Mouse (Mus musculus): ENCODE measurements around the gene 6030452D12Rik. TPM values are rescaled to one million over a fixed set of nuclear protein-coding genes. Genes with fewer than 3 reads are reported as not detected.

The 6030452D12Rik gene
- polyA plus RNA-seq, 1 experiment from 2014 or later: not detected

- no peaks in the 10 kb centered on the region for H3K36me3 ChIP-seq
- peak overlapping the region; percentile 26 for H3K4me3 ChIP-seq (replicated peaks)
- H3K27me3 ChIP-seq (replicated peaks): no peaks in the 10 kb centered on the region
- WGBS: 3% methylated on average over 30 of the region's 30 CpGs
- peak overlapping the region; percentile 73 for H3K27ac ChIP-seq
- peak overlapping the region; percentile 69 for H3K4me2 ChIP-seq
- peaks cover 40% of the 10 kb centered on the region for H3K4me1 ChIP-seq
- H3K9ac ChIP-seq: no peak overlapping the region
- H3K9me3 ChIP-seq: no peaks in the 10 kb centered on the region
- peak; percentile 54; the same call in 1 of the 2 replicates for ATAC-seq (ENCODE audit: insufficient read depth, low FRiP score, low read depth)
Measured at GRCm38 (mm10) chr8:106507761-106508331, 7.5 kb downstream of the 6030452D12Rik start.

GRCm38 (mm10) chr8:106508456-106508855, 8.1 kb downstream of the 6030452D12Rik start:
- Histone ChIP-seq H3K4me3 (replicated peaks) (no peak overlapping the region), H3K36me3 (no peaks in the 10 kb centered on the region), H3K4me2 (peak overlapping the region; percentile 69), H3K27me3 (replicated peaks) (no peaks in the 10 kb centered on the region), H3K27ac (peak overlapping the region; percentile 73), H3K9ac (no peak overlapping the region), H3K4me1 (peaks cover 40% of the 10 kb centered on the region), H3K9me3 (no peaks in the 10 kb centered on the region)
- no peak for ATAC-seq (ENCODE audit: insufficient read depth, low FRiP score, low read depth)
- WGBS: 32% methylated on average over 3 of the region's 3 CpGs

- peaks cover 40% of the 10 kb centered on the region for H3K4me1 ChIP-seq
- H3K27me3 ChIP-seq (replicated peaks): no peaks in the 10 kb centered on the region
- 64% methylated on average over 8 of the region's 8 CpGs for WGBS
Measured at GRCm38 (mm10) chr8:106509079-106509780, 8.9 kb downstream of the 6030452D12Rik start.

DNA sequence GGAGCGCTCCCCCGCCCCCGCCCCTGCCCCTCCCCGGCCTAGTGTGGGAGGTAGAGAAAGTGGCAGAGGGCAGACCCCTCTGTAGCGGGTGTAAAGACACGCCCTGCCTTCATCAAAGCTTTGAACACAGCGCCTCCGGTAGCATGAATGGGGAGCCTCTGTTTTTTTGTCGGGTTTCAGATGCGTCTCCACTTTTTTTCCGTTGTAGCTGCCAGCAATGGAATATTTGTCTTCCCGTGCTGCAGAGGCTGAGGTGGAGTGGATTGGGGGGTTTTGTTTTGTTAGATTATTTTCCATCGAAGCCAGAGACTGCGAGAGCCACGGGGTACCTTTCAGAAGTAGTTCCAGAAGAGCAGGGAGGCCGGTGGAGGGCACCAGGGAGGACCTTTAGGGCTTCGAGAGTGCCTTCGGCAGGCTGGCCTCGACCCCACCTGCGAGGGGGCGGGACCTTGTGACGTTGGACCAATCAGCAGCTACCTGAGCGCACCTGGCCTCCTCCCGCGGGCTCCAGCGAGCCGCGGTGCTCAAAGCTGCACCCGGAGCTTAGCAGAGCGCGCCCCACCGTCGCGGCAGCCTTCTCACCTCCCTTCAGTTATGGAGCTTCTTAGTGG, 10.1 kb downstream of the 6030452D12Rik start, which contains the start of gene Cdh3:
Gene Cdh3, plus strand, starts transcription at position 527 of the 611 bp plus-strand sequence.
- Histone ChIP-seq H3K27me3 (replicated peaks) (no peaks in the 10 kb centered on the region), H3K9ac (peak within 1 kb of the TSS; percentile 23), H3K36me3 (no peaks in the 10 kb centered on the region), H3K4me2 (peak within 1 kb of the TSS; percentile 81), H3K4me1 (peaks cover 40% of the 10 kb centered on the region), H3K4me3 (replicated peaks) (peak within 1 kb of the TSS; percentile 50), H3K9me3 (no peaks in the 10 kb centered on the region), H3K27ac (peak within 1 kb of the TSS; percentile 82)
- WGBS: under 1% methylated on average over 34 of the region's 34 CpGs
- ATAC-seq (ENCODE audit: insufficient read depth, low FRiP score, low read depth): peak; percentile 85

More at GRCm38 (mm10) chr8:106509079-106509780, 8.9 kb downstream of the 6030452D12Rik start:
- Histone ChIP-seq H3K9me3 (no peaks in the 10 kb centered on the region), H3K27ac (no peak overlapping the region), H3K36me3 (no peaks in the 10 kb centered on the region), H3K9ac (no peak overlapping the region), H3K4me2 (no peak overlapping the region), H3K4me3 (replicated peaks) (no peak overlapping the region)
- ATAC-seq (ENCODE audit: insufficient read depth, low FRiP score, low read depth): no peak

DNA sequence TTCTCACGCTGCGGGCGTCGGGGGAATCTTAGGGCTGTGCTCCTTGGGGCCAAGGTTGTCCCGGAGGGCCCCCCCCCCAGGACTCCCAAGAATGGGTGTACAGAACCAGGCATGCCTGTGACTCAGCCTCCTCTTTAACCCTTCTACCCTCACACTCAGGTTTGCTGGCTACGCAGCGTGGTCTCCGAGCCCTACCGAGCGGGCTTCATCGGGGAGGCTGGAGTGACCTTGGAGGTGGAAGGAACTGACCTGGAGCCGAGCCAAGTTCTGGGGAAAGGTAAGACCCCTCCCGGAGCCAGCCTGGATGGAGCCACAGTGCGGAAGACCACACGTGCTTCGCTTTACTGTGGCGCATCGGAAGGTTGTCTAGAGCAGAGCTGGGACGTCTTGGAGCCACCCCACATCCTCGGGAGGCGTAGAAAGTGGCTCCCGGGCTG, 10.8 kb downstream of the 6030452D12Rik start:
- H3K27ac ChIP-seq: peak overlapping the region; percentile 82
- H3K9ac ChIP-seq: peak overlapping the region; percentile 23
- 1% methylated on average over 22 of the region's 22 CpGs for WGBS
- peak overlapping the region; percentile 81 for H3K4me2 ChIP-seq
- peaks cover 37% of the 10 kb centered on the region for H3K4me1 ChIP-seq
- H3K9me3 ChIP-seq: no peaks in the 10 kb centered on the region
- ATAC-seq (ENCODE audit: insufficient read depth, low FRiP score, low read depth): peak; percentile 48
- no peaks in the 10 kb centered on the region for H3K36me3 ChIP-seq
- peak overlapping the region; percentile 50 for H3K4me3 ChIP-seq (replicated peaks)
- no peaks in the 10 kb centered on the region for H3K27me3 ChIP-seq (replicated peaks)

DNA sequence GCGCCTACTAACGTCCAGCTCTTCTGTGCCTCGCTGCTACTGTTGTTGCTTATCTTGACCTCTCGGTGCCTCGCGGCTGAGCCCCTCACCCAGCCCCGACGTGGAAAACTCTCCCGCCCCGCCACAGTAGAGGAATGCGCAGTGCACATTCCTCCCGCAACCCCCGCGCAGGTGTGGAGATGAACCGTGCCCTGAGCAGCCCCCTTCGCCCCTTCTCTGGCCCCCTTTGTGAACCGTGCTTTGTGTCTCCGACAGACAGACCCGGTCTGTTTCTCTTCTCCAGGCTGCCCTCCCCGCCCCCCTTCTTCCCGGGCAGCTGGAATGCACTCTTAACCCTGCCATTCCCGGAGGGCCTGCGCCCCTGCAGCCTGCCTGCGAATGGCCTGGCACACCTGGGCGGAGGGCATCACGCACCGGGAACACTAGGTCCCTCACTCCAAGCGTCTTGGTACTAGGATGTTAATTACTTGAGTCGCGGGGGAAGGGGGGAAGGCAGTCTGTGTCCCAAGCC, 11.3 kb downstream of the 6030452D12Rik start:
- no peaks in the 10 kb centered on the region for H3K36me3 ChIP-seq
- H3K27me3 ChIP-seq (replicated peaks): no peaks in the 10 kb centered on the region
- WGBS: under 1% methylated on average over 30 of the region's 30 CpGs
- H3K27ac ChIP-seq: peak overlapping the region; percentile 82
- H3K4me1 ChIP-seq: peaks cover 37% of the 10 kb centered on the region
- H3K9ac ChIP-seq: peak overlapping the region; percentile 23
- ATAC-seq (ENCODE audit: insufficient read depth, low FRiP score, low read depth): no peak
- peak overlapping the region; percentile 81 for H3K4me2 ChIP-seq
- peak overlapping the region; percentile 50 for H3K4me3 ChIP-seq (replicated peaks)
- H3K9me3 ChIP-seq: no peaks in the 10 kb centered on the region

GRCm38 (mm10) chr8:106512475-106513150, 12.3 kb downstream of the 6030452D12Rik start:
- Histone ChIP-seq H3K4me1 (peaks cover 30% of the 10 kb centered on the region), H3K27ac (peak overlapping the region; percentile 82), H3K27me3 (replicated peaks) (no peaks in the 10 kb centered on the region), H3K36me3 (no peaks in the 10 kb centered on the region), H3K9me3 (no peaks in the 10 kb centered on the region), H3K9ac (no peak overlapping the region), H3K4me2 (peak overlapping the region; percentile 81), H3K4me3 (replicated peaks) (peak overlapping the region; percentile 50; the same call in 1 of the 2 replicates)
- WGBS: 40% methylated on average over 7 of the region's 7 CpGs
- no peak for ATAC-seq (ENCODE audit: insufficient read depth, low FRiP score, low read depth)

GRCm38 (mm10) chr8:106515946-106516479, 15.7 kb downstream of the 6030452D12Rik start:
- Histone ChIP-seq H3K9ac (no peak overlapping the region), H3K27ac (no peak overlapping the region), H3K27me3 (replicated peaks) (no peaks in the 10 kb centered on the region), H3K9me3 (no peaks in the 10 kb centered on the region), H3K4me1 (peaks cover 14% of the 10 kb centered on the region; the same call in 1 of the 2 replicates), H3K4me3 (replicated peaks) (no peak overlapping the region), H3K4me2 (no peak overlapping the region), H3K36me3 (no peaks in the 10 kb centered on the region)
- no peak for ATAC-seq (ENCODE audit: insufficient read depth, low FRiP score, low read depth)
- 51% methylated on average over 1 of the region's 1 CpGs for WGBS

- Histone ChIP-seq H3K9ac (no peak overlapping the region), H3K9me3 (no peaks in the 10 kb centered on the region), H3K36me3 (no peaks in the 10 kb centered on the region), H3K27ac (no peak overlapping the region), H3K4me1 (peaks cover 8% of the 10 kb centered on the region; the same call in 1 of the 2 replicates), H3K4me3 (replicated peaks) (no peak overlapping the region), H3K27me3 (replicated peaks) (no peaks in the 10 kb centered on the region), H3K4me2 (no peak overlapping the region)
- no peak for ATAC-seq (ENCODE audit: insufficient read depth, low FRiP score, low read depth)
- WGBS: 35% methylated on average over 2 of the region's 2 CpGs
Measured at GRCm38 (mm10) chr8:106516581-106516980, 16.3 kb downstream of the 6030452D12Rik start.

GRCm38 (mm10) chr8:106518763-106519162, 18.4 kb downstream of the 6030452D12Rik start:
- 9% methylated on average over 3 of the region's 3 CpGs for WGBS
- H3K9ac ChIP-seq: no peak overlapping the region
- ATAC-seq (ENCODE audit: insufficient read depth, low FRiP score, low read depth): no peak; the same call in 1 of the 2 replicates
- 0 out of 2 replicates have a peak overlapping the region, but pooled peaks have one; percentile 26 for H3K27ac ChIP-seq
- peaks cover 5% of the 10 kb centered on the region for H3K4me1 ChIP-seq
- no peaks in the 10 kb centered on the region for H3K36me3 ChIP-seq
- no peaks in the 10 kb centered on the region for H3K27me3 ChIP-seq (replicated peaks)
- no peak overlapping the region for H3K4me2 ChIP-seq
- H3K4me3 ChIP-seq (replicated peaks): no peak overlapping the region
- H3K9me3 ChIP-seq: no peaks in the 10 kb centered on the region

DNA sequence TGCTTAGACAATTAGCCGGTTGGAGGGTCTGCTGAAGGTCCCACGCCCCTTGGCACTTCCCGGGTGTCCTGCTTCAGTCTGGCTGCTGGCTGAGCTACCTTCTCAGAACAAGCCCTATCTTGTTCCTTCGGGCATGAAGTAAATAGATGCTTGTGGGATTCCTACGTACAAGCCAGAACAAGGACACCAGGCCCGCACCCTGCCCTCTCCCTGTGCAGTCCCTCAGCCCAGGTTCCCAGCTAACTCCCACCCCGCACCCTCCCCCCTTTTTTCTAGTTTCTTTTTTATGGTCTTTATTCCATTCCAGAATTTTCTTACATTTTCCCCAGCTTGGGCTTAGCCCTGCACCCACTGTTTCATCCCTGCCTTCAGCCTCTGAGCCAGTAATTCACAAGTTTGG, 20.3 kb downstream of the 6030452D12Rik start:
- Histone ChIP-seq H3K27ac (peak overlapping the region; percentile 66), H3K4me2 (no peak overlapping the region), H3K36me3 (no peaks in the 10 kb centered on the region), H3K9ac (no peak overlapping the region), H3K4me1 (peaks cover 5% of the 10 kb centered on the region), H3K9me3 (no peaks in the 10 kb centered on the region), H3K4me3 (replicated peaks) (no peak overlapping the region), H3K27me3 (replicated peaks) (no peaks in the 10 kb centered on the region)
- WGBS: 59% methylated on average over 7 of the region's 7 CpGs
- ATAC-seq (ENCODE audit: insufficient read depth, low FRiP score, low read depth): no peak

All from stomach, embryonic 15.5 days (tissue).